ENCODE assay signal across 23 mouse cellular contexts in the genomic region with DNA sequence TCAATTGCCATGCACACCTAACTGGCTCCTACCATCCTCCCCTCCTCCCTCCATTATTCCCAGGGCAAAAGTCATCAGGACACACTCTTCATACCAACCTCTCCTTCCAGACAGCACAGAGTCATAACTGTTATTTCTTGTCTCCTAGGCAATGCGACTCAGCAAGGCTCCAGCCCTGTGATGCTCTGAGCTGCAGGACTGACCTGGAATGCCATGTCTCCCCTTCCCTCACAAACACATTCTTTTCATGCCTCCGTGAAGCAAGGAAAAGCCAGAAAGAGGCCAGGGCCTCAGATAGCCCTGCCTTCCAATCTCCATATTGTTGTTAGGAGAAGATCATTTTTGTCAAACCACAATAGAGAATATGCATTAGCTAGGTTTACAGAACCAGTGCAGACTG. TPM values are rescaled to one million over a fixed set of nuclear protein-coding genes. Genes with fewer than 3 reads are reported as not detected.
DNase-seq lines count a peak whose midpoint lies in the region; ATAC-seq and TF ChIP-seq lines count a peak whose summit lies in the region.
"Had no signal": no experiment of that assay in that cellular context is flagged by ENCODE, and none has a peak within 500 bp of the region (broad histone marks: within the 10 kb centered on the region; RNA-seq: fewer than 3 reads in every experiment).

No protein-coding gene starts in this region.

- WGBS in heart, embryonic 11.5 days (ENCODE audit: insufficient replicate concordance), result 32% methylated on average over 2 of the region's 2 CpGs
- WGBS in embryonic facial prominence, embryonic 10.5 days, result 65% methylated on average over 2 of the region's 2 CpGs

- H3K4me2 ChIP-seq in heart, embryonic 11.5 days, result no peak overlapping the region
- H3K4me2 ChIP-seq: embryonic facial prominence, embryonic 13.5 days; embryonic facial prominence, embryonic 15.5 days; forebrain, embryonic 13.5 days; forebrain, embryonic 15.5 days had no signal

- no peak for ATAC-seq in heart, embryonic 11.5 days (replicated peaks; ENCODE audit: insufficient number of reproducible peaks, low FRiP score, low TSS enrichment)
- peak; percentile 87 for ATAC-seq in Patski
- ATAC-seq: forebrain, embryonic 13.5 days; forebrain, embryonic 15.5 days; forebrain, postnatal 0 days had no signal

- no peak for TF ChIP-seq CTCF in Patski (IDR thresholded peaks at IDR 0.05)

- peak; percentile 60 for DNase-seq in heart, adult 11 months
- no peak for DNase-seq in heart, adult 8-10 months (ENCODE audit: low spot score)
- no peak for DNase-seq in heart, postnatal 36 days
- DNase-seq in Patski (ENCODE audit: low read depth, low spot score), result peak; percentile 30
- peak; percentile 22 for DNase-seq in mesoderm, embryonic 11.5 days (ENCODE audit: low read depth, low spot score)
- DNase-seq in embryonic facial prominence, embryonic 10.5 days (ENCODE audit: low spot score), result no peak
- no peak for DNase-seq in adrenal gland, adult (ENCODE audit: inconsistent age in 2 of 2, low spot score in 1 of 2)
- DNase-seq: adrenal gland, adult 8-10 months; adrenal gland, postnatal 14 days; adrenal gland, postnatal 36 days; cerebellum, adult 11-12 months; cerebellum, adult 2 months; cerebellum, adult 9-10 months; cerebellum, postnatal 10 days; cerebellum, postnatal 25 days; forebrain, postnatal 0 days had no signal

- H3K4me1 ChIP-seq in heart, embryonic 11.5 days (ENCODE audit: control insufficient read depth, insufficient read depth, low read length), result peaks cover 3% of the 10 kb centered on the region; the same call in 1 of the 2 replicates
- H3K4me1 ChIP-seq in embryonic facial prominence, embryonic 10.5 days, result peaks cover 19% of the 10 kb centered on the region
- H3K4me1 ChIP-seq: forebrain, embryonic 15.5 days had no signal

- H3K9ac ChIP-seq in heart, embryonic 11.5 days (ENCODE audit: low read depth, low read length), result no peak overlapping the region
- H3K9ac ChIP-seq: embryonic facial prominence, embryonic 13.5 days; embryonic facial prominence, embryonic 15.5 days; forebrain, embryonic 13.5 days; forebrain, embryonic 15.5 days; forebrain, postnatal 0 days had no signal

- H3K4me3 ChIP-seq in heart, embryonic 11.5 days (ENCODE audit: low read depth, low read length), result no peak overlapping the region
- H3K4me3 ChIP-seq in embryonic facial prominence, embryonic 10.5 days, result no peak overlapping the region
- H3K4me3 ChIP-seq: embryonic facial prominence, embryonic 13.5 days; embryonic facial prominence, embryonic 15.5 days; erythroblast, embryonic 14.5 days; forebrain, embryonic 10.5 days; forebrain, embryonic 13.5 days; forebrain, embryonic 15.5 days had no signal

- no peaks in the 10 kb centered on the region for H3K27me3 ChIP-seq in heart, embryonic 11.5 days (ENCODE audit: control insufficient read depth, insufficient read depth, low read length)
- H3K27me3 ChIP-seq in Patski, result no peaks in the 10 kb centered on the region
- H3K27me3 ChIP-seq in embryonic facial prominence, embryonic 10.5 days (replicated peaks; ENCODE audit: low read depth, poor library complexity, severe bottlenecking), result no peaks in the 10 kb centered on the region
- H3K27me3 ChIP-seq: embryonic facial prominence, embryonic 13.5 days; embryonic facial prominence, embryonic 15.5 days; forebrain, embryonic 13.5 days; forebrain, embryonic 15.5 days had no signal

- no peaks in the 10 kb centered on the region for H3K9me3 ChIP-seq in heart, embryonic 11.5 days (replicated peaks; ENCODE audit: control insufficient read depth, low read length)
- H3K9me3 ChIP-seq in embryonic facial prominence, embryonic 10.5 days, result no peaks in the 10 kb centered on the region
- H3K9me3 ChIP-seq: embryonic facial prominence, embryonic 13.5 days; embryonic facial prominence, embryonic 15.5 days; forebrain, embryonic 10.5 days; forebrain, embryonic 13.5 days; forebrain, embryonic 15.5 days had no signal

- intact Hi-C loops in heart, postnatal 36 days (cut with DNase I), result no loop called here

- CTCF ChIA-PET in Patski (lab: Charles Lee), result interaction anchor here (1.1 kb wide), 1 partner anchor 152 kb away, joined by 4 read pairs; no protein-coding TSS in a partner anchor

- in situ Hi-C loops in Patski (cut with MboI; ENCODE audit: low pct_unique_long_range_greater_than_20kb), result no loop called here

- no peaks in the 10 kb centered on the region for H3K36me3 ChIP-seq in heart, embryonic 11.5 days (ENCODE audit: control insufficient read depth, insufficient read depth, low read length)
- H3K36me3 ChIP-seq in embryonic facial prominence, embryonic 10.5 days (replicated peaks), result no peaks in the 10 kb centered on the region
- H3K36me3 ChIP-seq: embryonic facial prominence, embryonic 13.5 days; embryonic facial prominence, embryonic 15.5 days; forebrain, embryonic 10.5 days; forebrain, embryonic 15.5 days had no signal

- H3K27ac ChIP-seq in heart, embryonic 11.5 days (ENCODE audit: low read depth, low read length), result peak overlapping the region; percentile 29; the same call in 1 of the 2 replicates
- H3K27ac ChIP-seq in embryonic facial prominence, embryonic 10.5 days (replicated peaks), result no peak overlapping the region
- H3K27ac ChIP-seq: embryonic facial prominence, embryonic 13.5 days; embryonic facial prominence, embryonic 15.5 days; forebrain, embryonic 10.5 days; forebrain, embryonic 13.5 days; forebrain, embryonic 15.5 days had no signal

- POLR2A ChIA-PET in Patski (lab: Charles Lee), result no interaction called here

RNA-seq across cellular contexts. Expression of a gene that starts 19.4 kb away (rescaled TPM):
- total RNA-seq in heart, adult 8-10 months (2022), result 10 to 100 TPM; 24.7 to 28.7 (median 25.4) TPM
- 118 and 127 TPM in 2 replicates for polyA plus RNA-seq in heart, embryonic 11.5 days (2014; fragmentation: Nextera tagmentation; extraction: Ambion mirVana)
- total RNA-seq in heart, postnatal 36 days (2021), result 10 to 100 TPM; 26.8 to 28.9 TPM
- 36.3 TPM for polyA plus RNA-seq in Patski (2021)
- polyA plus RNA-seq in embryonic facial prominence, embryonic 10.5 days (2016; fragmentation: Nextera tagmentation; extraction: Ambion mirVana), result 191 and 201 TPM in 2 replicates

RNA-seq across cellular contexts. Expression of a gene that starts 25.0 kb away (rescaled TPM):
- total RNA-seq in heart, adult 8-10 months (2022), result 10 to 100 TPM; 37.0 to 60.8 (median 40.2) TPM
- 389 and 393 TPM in 2 replicates for polyA plus RNA-seq in heart, embryonic 11.5 days (2014; fragmentation: Nextera tagmentation; extraction: Ambion mirVana)
- total RNA-seq in heart, postnatal 36 days (2021), result 10 to 100 TPM; 34.1 to 42.1 TPM
- 125 TPM for polyA plus RNA-seq in Patski (2021)
- polyA plus RNA-seq in embryonic facial prominence, embryonic 10.5 days (2016; fragmentation: Nextera tagmentation; extraction: Ambion mirVana), result 902 and 949 TPM in 2 replicates

RNA-seq across cellular contexts. Expression of a gene that starts 50.9 kb away (rescaled TPM):
- 10 to 100 TPM; 68.7 to 96.5 (median 89.3) TPM for total RNA-seq in heart, adult 8-10 months (2022)
- 50.0 and 52.6 TPM in 2 replicates for polyA plus RNA-seq in heart, embryonic 11.5 days (2014; fragmentation: Nextera tagmentation; extraction: Ambion mirVana)
- total RNA-seq in heart, postnatal 36 days (2021), result 10 to 100 TPM; 74.9 to 92.7 TPM
- 151 TPM for polyA plus RNA-seq in Patski (2021)
- 68.2 and 73.0 TPM in 2 replicates for polyA plus RNA-seq in embryonic facial prominence, embryonic 10.5 days (2016; fragmentation: Nextera tagmentation; extraction: Ambion mirVana)

RNA-seq across cellular contexts. Expression of a gene that starts 58.0 kb away (rescaled TPM):
- 10 to 100 TPM; 16.3 to 20.2 (median 17.6) TPM for total RNA-seq in heart, adult 8-10 months (2022)
- 144 and 146 TPM in 2 replicates for polyA plus RNA-seq in heart, embryonic 11.5 days (2014; fragmentation: Nextera tagmentation; extraction: Ambion mirVana)
- total RNA-seq in heart, postnatal 36 days (2021), result 10 to 100 TPM; 18.1 to 26.4 TPM
- 91.4 TPM for polyA plus RNA-seq in Patski (2021)
- 214 and 222 TPM in 2 replicates for polyA plus RNA-seq in embryonic facial prominence, embryonic 10.5 days (2016; fragmentation: Nextera tagmentation; extraction: Ambion mirVana)

Comparison
In these comparisons a context has a peak if more than half of its experiments do, and no peak if none do; other contexts are left out.
1. DNase-seq: peak in heart, adult 11 months (single experiment), Patski (single experiment) and mesoderm, embryonic 11.5 days (single experiment); none in heart, adult 8-10 months (single experiment), heart, postnatal 36 days (0 of 2), embryonic facial prominence, embryonic 10.5 days (single experiment) and adrenal gland, adult (0 of 2).